Mouse (Mus musculus) T-helper 2 cell (primary cell): ENCODE data around the gene Eno3.

Experiments
- in situ Hi-C: fragments of 300-600 bp; cut with MboI, MseI; formaldehyde crosslinking; loops from one replicate; pipeline ENCODE4 v1.15.1; 2025; ENCODE audit warnings: high pct_unique_total_duplicates

Eno3 gene

GRCm38 (mm10) chr11:70655571-70656455 is 1.2 kb upstream of the Eno3 start:
- in situ Hi-C loops: loop anchor here (25.0 kb wide), 2 partner anchors 894 to 1244 kb away; partner anchors contain the start of genes Kdm6b, Polr2a, Slc35g3 and Zbtb4

GRCm38 (mm10) chr11:70656456-70656927 is 510 bp upstream of the Eno3 start:
- in situ Hi-C loops: loop anchor here (25.0 kb wide), 2 partner anchors 894 to 1244 kb away; partner anchors contain the start of genes Kdm6b, Polr2a, Slc35g3 and Zbtb4

DNA sequence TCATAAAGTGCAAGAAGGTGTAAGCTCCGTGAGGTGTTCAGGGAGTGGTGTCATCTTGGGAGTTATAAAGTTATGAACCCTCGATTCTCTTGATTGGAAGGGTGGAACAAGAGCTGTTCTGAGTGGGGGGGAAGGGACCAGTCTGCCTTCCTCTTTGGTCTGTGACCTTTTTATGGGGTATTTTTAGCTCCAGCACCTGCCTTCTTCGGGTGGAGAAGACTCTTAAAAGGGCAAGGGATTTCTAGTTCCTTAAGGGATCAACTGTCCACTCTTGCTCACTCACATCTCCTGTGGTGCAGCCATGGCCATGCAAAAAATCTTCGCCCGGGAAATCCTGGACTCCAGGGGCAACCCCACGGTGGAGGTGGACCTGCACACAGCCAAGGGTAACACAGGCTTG is 571 bp downstream of the Eno3 start:
- in situ Hi-C loops: loop anchor here (25.0 kb wide), 2 partner anchors 895 to 1245 kb away; partner anchors contain the start of genes Kdm6b, Polr2a, Slc35g3 and Zbtb4

- in situ Hi-C loops: loop anchor here (25.0 kb wide), 2 partner anchors 896 to 1246 kb away; partner anchors contain the start of genes Kdm6b, Polr2a, Slc35g3 and Zbtb4
These were observed 989 bp downstream of the Eno3 start for GRCm38 (mm10) chr11:70657991-70658390.

- in situ Hi-C loops: loop anchor here (25.0 kb wide), 2 partner anchors 896 to 1246 kb away; partner anchors contain the start of genes Kdm6b, Polr2a, Slc35g3 and Zbtb4
These were observed 1.5 kb downstream of the Eno3 start for GRCm38 (mm10) chr11:70658521-70658920.

GRCm38 (mm10) chr11:70658942-70659341 is 1.9 kb downstream of the Eno3 start:
- in situ Hi-C loops: loop anchor here (25.0 kb wide), 2 partner anchors 897 to 1247 kb away; partner anchors contain the start of genes Kdm6b, Polr2a, Slc35g3 and Zbtb4

GRCm38 (mm10) chr11:70660571-70660970 is 3.6 kb downstream of the Eno3 start:
- in situ Hi-C loops: loop anchor here (25.0 kb wide), 2 partner anchors 898 to 1248 kb away; partner anchors contain the start of genes Kdm6b, Polr2a, Slc35g3 and Zbtb4

- in situ Hi-C loops: loop anchor here (25.0 kb wide), 2 partner anchors 901 to 1251 kb away; partner anchors contain the start of genes Kdm6b, Polr2a, Slc35g3 and Zbtb4
These were observed 6.1 kb downstream of the Eno3 start for GRCm38 (mm10) chr11:70663101-70663500.

DNA sequence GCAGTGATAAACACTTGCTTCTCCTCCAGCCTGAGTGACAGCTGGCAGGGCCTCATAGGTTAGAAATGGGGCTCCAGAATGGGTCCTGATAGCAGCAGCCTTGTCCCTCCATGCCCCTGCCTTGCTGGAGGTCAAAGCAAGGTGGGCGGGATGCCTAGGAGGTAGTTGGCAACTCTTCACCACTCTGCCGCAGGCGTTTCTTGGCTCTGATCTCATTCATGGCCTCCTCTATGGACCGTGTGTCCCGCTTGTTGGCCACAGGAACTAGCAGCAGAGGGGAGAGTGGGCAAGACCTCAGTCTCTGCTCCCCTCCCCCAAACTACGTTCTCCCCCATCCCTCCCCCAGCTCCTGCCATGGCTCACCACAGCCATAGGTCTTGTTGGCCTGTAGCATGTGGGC is 7.0 kb downstream of the Eno3 start:
- in situ Hi-C loops: loop anchor here (25.0 kb wide), 2 partner anchors 902 to 1252 kb away; partner anchors contain the start of genes Kdm6b, Polr2a, Slc35g3 and Zbtb4

DNA sequence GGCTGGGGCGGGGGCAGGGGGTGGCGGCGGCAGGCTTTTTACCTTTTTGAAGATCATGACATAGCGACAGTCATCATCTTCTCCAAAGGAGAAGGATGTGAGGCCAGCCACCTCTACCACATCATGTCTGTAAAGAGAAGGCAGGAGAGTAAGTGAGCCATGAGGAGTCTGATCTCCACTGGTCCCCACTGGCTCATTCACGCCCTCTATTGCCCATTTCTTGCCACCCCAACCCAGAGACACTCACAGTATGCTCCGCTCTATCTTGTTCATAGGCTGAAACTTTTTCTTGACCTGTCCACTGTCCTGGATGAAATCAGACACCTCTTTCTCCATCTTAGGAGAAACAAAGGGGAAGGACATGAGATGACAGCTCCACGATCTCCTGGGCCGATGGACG is 7.7 kb downstream of the Eno3 start:
- in situ Hi-C loops: loop anchor here (25.0 kb wide), 2 partner anchors 902 to 1252 kb away; partner anchors contain the start of genes Kdm6b, Polr2a, Slc35g3 and Zbtb4

- in situ Hi-C loops: loop anchor here (25.0 kb wide), 2 partner anchors 904 to 1254 kb away; partner anchors contain the start of genes Kdm6b, Polr2a, Slc35g3 and Zbtb4
These were observed 9.7 kb downstream of the Eno3 start for GRCm38 (mm10) chr11:70666687-70667086.

DNA sequence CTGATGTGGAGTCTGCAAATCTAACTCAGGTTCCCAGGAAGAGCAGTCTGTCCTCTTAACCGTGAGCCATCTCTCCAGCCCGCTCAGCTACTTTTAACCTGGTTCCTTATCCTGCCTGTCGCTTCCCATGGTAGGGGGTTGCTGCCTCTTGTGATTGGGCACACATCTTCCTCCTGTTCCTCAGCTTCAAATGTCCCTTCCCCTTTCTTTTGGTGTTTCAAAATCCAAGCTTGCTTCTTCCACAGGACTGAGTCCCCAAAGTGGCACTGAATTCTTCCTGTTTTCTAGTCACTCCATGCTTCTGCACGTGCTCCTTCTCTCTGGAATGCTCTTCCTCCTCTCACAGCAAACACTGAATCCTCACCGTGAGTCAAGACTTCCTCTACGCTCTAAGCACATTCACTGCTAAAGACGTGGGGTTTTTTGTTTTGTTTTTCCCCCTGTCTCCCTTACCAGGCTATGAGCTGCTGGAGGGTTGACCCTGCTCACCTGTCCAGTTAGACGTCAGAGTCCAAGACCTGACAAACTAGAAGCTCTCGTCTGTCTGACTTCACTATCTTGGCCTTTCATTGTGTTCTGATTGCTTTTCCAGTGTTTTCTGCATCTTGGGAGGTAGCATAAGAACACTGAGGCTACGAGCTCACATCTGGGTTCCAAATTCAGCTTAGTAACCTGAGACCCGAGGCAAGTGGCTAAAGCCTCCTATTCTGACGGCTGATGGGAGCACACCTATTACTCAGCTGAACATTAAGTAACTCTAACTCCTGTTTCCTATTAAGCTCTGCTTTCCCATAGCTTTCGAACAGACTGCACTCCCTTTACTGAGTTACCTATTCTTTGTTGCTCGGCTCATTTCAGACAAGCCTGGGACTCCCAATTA is 10.5 kb downstream of the Eno3 start:
- in situ Hi-C loops: loop anchor here (25.0 kb wide), 2 partner anchors 905 to 1255 kb away; partner anchors contain the start of genes Kdm6b, Polr2a, Slc35g3 and Zbtb4

DNA sequence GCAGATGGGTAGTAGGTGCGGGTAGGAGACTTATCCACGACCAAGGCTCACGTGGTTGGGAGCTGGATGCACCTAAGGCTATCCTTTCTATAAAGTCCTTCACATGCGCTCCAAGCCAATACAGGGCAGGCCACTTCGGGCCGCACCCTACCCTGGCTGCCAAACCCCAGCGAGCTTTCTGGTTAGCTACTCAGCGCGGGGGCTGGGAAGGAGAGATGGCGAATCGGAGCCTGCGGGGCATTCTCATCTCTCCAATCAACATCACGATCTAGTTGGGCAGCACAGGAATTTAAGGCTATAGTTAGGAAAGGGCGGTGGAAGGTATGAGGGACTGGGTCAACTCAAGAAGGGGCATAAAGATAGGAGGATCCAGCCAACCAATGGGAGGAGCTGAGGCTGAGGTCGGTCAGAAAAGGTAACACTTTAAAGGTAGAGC is 11.4 kb downstream of the Eno3 start:
- in situ Hi-C loops: loop anchor here (25.0 kb wide), 2 partner anchors 906 to 1256 kb away; partner anchors contain the start of genes Kdm6b, Polr2a, Slc35g3 and Zbtb4

DNA sequence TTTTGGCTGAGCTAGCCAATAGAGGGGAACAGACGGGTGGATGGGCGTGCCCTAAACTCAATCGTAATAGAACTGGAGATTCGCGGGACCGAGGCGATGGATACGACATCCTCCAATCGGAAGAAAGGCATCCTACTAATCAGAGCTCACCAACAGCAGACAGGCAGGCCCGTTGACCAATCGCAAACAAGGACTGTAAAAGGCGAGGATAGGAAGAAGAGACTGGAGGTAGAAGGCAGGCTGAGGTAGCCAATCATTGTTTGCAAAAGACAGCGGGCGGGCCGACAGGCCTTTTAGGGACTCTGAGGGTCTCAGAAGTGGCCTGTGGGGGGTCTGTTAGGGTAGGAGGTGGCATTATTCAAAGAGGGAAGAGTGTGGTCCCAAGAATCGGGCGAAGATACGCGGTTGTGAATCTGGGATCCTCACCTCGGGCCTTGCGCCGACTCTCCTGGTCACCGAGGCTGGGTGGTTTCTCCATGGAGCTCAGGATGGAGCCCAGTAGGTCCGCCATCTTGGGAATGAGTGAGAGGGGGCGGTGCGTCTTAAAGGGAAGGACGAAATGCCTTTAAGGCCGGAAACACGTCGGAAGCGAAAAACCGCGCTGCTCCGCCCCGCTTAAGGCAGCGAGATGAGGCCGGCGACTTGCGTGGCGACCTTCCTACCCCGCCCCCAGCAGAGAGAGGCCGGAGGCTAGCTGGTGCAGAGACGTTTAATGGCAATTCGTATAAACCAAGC is 11.9 kb downstream of the Eno3 start, which contains the start of gene Spag7:
Gene Spag7 (minus strand): TSS at position 646 of the 735 bp plus-strand sequence.
- in situ Hi-C loops: loop anchor here (25.0 kb wide), 2 partner anchors 907 to 1257 kb away; partner anchors contain the start of genes Kdm6b, Polr2a, Slc35g3 and Zbtb4

DNA sequence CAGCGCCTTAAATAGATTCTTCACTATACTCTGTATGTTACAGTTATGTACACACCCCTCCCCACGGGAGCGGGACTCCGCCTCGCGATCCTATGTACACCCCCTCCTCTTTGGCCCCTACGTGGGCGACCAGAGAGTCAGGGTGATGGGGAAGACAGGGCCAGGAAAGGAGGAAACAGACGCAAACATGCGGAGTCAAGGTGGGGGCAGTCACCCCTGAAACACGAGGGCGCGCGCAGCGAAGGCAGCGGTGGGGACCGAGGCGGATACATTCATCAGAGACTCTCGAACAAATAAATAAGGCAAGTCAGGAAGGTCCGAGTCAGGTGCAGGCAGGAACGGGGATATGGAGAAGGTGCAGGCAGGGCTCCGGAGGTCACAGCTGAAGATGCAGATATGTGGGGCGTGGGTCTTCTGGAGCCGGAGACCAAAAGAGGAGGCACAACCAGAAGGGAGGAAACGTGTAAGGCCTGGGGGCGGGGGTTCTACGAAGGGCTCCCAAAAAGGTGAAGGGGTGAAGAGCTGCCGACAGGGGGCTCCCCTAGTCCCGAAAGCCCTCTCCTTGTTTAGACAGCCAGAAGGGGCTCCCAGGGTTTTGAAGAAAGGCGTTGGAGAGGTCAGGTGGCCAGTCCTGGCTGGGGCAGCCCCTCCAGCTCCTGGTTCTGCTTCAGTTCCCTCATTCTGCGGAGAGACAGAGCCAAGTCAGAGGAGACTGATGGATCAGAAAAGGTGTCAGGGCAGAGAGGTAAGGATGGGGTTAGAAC is 12.8 kb downstream of the Eno3 start:
- in situ Hi-C loops: loop anchor here (25.0 kb wide), 2 partner anchors 907 to 1257 kb away; partner anchors contain the start of genes Kdm6b, Polr2a, Slc35g3 and Zbtb4

- in situ Hi-C loops: loop anchor here (25.0 kb wide), 2 partner anchors 908 to 1258 kb away; partner anchors contain the start of genes Kdm6b, Polr2a, Slc35g3 and Zbtb4
These were observed 13.5 kb downstream of the Eno3 start for GRCm38 (mm10) chr11:70670483-70670882.

DNA sequence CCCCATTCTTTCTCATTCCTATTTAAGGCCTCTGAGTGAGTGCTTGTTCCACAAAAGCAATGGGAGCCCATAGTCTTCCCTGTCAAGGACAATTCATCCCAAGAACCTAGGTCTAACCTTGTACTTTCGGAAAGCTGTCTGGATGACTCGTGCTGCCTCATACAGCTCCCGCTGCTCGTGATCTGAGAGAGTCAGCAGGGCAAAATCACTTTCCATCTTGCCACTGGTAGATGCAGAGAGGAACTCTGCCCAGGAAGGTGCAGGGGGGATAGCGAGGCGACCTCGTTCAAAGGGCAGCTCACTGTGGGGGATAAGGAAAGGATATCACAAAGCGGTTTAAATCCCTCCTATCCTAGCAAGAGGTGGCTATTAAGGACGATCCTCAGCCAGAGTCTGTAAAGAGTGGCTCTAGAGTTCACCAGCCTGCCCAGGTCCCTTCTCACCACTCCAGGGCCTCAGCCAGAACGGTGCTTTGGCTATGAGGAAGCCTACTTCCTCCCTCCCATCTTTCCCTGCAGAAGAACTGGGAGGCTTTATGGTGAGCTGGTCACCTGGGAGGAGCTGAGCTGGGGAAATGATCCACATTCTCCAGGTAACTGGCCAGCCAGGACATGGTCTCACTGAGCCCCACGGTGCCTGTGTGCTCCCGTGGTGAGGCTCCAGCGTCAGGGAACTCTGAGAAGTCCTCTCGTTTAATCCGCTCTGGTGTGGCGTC is 14.5 kb downstream of the Eno3 start:
- in situ Hi-C loops: loop anchor here (25.0 kb wide), 2 partner anchors 909 to 1259 kb away; partner anchors contain the start of genes Kdm6b, Polr2a, Slc35g3 and Zbtb4

GRCm38 (mm10) chr11:70674014-70674413 is 17.0 kb downstream of the Eno3 start:
- in situ Hi-C loops: loop anchor here (25.0 kb wide), 2 partner anchors 912 to 1262 kb away; partner anchors contain the start of genes Kdm6b, Polr2a, Slc35g3 and Zbtb4
